Mouse (Mus musculus) mature B cell (primary cell): ENCODE data around the gene Pirt.

Experiments
- in situ Hi-C: fragments of 300-500 bp; cut with MboI; formaldehyde crosslinking; loops from 2 replicates; pipeline ENCODE4 v1.14.3; 2019

Gene Pirt

DNA sequence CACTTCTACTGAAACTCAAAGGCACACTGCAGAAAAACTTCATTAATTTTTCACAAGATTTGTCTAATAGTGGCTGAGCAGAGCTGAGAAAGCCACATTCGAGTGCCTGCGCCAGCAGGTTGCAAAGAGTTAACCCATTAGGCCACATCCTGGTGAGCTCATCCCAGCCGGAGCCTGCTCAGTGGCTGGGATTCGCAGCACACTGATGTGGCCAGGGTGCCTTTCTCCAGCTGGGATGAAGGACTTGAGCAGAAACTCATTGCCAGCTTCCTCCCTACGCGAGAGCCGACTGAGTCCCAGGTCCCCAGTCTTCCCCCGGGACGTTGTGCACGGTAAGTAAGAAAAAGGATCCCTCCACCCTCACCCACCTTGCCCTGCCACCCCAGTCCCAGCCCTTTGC, at the start of gene Pirt:
TSS of gene Pirt (plus strand) at position 171 of the 400 bp plus-strand sequence.
- in situ Hi-C loops, result no loop called here

DNA sequence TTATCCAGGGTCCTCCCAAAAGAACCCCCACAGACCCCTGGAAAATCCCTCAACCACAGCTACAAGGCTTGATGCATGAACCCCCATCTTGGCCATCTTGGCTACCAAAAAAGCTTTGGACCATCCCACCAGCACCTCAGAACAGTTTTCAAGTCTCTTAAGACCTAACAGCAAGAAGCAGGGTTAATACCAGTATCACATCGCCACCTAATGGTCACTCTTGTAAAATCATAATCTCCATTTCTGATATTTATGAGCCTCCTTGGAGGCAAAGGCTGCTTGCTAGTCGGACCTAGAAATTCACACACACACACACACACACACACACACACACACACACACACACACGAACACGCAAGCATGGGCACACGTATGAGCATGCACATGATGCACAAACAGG, 40.1 kb upstream of the Pirt start:
- in situ Hi-C loops, result no loop called here

GRCm38 (mm10) chr11:66872773-66873470, 38.9 kb upstream of the Pirt start:
- in situ Hi-C loops, result no loop called here

DNA sequence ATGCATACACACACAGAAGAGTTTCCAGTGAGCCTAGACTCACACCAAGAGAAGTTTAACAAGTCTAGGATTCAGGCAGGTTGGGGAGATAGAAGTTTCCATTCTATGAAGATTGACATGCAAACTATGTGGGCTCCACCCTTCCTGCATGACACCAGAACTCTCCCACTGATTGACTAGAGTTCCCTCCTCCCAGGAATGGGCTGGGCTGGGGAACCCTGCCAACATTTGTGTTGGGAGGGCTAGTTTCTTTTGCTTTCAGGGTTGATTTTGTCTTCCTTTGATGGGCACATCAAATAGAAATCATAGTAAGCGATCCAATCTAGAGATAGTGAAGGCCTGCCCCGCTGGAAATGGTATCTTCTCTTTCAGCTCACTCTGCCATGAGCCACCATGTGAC, 30.5 kb upstream of the Pirt start:
- in situ Hi-C loops, result no loop called here

- in situ Hi-C loops, result no loop called here
These were observed 29.3 kb upstream of the Pirt start for GRCm38 (mm10) chr11:66882224-66883040.

- in situ Hi-C loops, result no loop called here
These were observed 19.2 kb upstream of the Pirt start for GRCm38 (mm10) chr11:66892536-66892935.

GRCm38 (mm10) chr11:66898747-66899146, 13.0 kb upstream of the Pirt start:
- in situ Hi-C loops, result no loop called here

DNA sequence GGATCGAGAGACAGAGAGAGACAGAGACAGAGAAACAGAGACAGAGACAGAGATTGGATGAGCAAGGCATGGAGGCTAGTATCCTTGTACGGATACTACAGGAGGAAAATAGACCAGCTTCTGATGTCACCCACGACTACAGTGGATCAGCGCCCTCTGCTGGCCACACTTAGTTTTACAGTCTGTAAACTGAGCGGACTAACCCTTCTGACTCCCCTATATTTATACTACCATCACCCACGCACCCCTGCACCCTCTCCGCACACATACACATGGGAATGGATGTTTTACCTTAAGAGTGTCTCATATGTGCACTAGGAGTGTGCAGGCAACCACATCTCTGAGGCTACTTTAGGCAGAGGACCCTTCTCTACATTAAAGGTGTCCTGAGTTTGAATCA, 12.4 kb upstream of the Pirt start:
- in situ Hi-C loops, result no loop called here

GRCm38 (mm10) chr11:66902801-66903200, 9.0 kb upstream of the Pirt start:
- in situ Hi-C loops, result no loop called here

DNA sequence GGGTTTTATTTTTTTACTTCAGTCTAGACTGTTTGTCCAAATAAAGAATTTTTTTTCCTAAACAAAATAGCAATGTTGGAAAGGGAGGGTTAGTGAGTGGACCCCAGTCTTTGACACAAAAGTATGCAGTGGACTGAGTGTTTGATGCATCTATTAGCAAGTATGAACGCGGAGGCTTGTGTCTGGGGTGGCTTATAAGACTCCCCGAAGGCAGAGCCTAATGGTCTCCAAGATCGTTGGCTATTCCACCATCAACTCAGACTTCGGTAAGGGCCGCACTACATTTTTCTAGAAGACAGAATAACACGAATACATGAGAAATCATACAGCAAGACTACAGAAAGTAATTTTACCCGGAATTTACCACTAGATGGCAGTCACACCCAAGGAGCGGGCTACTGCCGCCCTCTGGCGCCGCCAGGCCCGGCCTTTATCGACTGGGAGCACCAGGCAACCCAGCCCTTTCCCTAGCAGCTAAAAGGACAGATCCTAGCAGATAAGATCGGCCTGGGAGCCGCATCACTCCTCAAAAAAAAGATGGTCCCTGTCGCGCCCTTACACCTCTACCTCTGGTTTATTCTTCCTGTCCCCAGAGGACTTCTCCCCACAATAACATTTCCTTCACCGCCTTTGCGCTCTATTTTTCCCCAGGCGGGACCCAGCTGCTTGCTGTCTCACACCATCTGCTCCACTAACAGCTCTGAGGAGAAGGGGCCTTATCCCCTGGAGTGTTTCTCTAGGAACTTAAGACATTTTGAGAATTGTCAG, 6.0 kb upstream of the Pirt start:
- in situ Hi-C loops, result no loop called here

DNA sequence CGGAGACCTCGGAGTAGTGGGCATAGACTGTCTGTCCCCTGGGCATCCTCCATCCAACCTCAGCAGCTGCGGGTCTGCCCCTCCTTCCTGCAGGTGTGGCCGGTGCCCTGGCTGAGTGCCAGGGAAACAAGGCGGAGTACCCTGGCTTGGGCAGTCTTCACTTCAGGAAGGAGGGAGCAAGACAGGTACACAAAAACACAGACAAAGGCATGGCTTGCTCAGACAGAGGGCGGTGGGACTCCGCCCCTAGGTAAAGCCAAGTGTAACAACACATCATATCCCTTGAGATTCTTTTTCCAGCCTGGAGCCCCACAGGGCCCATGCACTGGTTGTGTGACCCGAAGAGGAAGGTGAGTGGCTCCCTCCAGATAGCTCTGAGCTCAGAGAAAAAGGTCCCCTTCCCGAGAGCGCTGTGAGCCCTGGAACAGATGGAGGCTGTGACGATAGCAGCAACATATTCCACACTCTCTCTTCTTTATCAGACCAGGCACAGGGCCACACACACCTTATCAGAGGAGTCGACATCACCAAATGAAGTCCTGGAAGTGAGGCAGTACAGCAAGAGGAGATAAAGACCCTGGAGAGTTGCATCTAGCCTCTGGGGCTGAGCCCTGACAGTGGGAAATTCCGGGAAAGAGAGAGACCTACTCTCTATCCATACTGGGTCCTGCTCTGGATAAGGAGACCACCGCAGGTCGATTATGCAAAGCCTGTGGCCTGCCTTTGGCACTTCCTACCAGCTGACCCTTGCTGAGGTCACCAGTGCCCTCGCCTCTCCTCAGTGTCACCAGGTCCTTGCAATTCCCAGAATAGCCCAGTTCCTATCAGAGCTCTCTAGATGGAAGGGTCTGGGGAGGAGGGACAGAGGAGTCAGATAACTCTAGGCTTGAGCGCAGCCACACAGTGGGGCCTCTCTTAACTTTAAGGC, 1.0 kb downstream of the Pirt start:
- in situ Hi-C loops, result no loop called here

GRCm38 (mm10) chr11:66914249-66914648, 2.5 kb downstream of the Pirt start:
- in situ Hi-C loops, result no loop called here

DNA sequence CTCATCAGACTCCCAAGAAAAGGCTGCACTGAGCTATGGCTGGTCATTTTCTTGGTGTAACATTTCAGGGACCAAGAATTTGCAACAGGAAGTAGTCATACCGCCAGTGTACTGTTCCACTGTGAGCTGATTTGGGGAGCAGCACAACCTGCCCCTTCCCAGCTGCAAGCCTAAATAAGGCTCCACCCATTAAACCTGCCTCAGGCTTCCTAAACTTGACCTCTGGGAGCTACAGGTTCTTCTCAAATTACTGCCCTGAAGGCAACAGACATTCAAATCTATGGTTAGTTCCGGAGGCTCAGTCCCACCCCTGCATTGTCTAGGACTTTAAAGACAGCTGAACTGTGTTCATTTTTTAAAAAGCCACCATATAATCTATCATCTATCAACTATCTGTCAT, 8.2 kb downstream of the Pirt start:
- in situ Hi-C loops, result no loop called here

DNA sequence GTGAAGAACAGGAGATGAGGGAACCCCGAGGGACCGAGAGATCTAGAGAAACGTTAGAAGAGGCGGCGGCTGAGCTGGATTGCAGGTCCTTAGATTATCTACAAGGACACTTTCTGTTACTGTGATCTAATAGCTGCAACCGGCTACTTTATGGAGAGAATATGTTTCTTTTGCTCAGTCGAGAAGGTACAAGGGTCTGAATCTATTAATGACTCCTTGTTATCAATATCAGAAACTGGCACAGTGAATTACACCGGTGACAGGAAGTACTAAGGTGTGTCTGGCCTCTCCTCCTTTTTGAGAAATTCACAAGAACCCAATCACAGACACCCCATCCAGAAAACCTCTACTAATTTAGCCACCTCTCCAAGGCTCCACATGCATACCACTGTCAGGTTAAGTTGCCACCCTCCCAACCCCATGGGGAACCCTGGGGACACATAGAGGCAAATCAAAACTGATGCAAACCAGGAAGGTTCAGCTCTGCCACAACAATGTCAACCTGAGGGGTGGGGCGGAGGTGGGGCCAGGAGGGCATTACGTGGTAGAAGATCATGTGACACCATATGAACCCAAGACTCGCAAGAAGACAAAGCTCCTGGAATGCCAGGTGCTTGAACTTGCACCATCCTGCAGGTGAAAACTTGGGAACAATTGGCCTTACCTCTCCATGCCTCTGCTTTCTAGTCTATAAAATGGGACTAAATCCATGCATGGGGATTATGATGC, 12.5 kb downstream of the Pirt start:
- in situ Hi-C loops, result no loop called here

- in situ Hi-C loops, result no loop called here
These were observed 16.5 kb downstream of the Pirt start for GRCm38 (mm10) chr11:66928311-66928710.

DNA sequence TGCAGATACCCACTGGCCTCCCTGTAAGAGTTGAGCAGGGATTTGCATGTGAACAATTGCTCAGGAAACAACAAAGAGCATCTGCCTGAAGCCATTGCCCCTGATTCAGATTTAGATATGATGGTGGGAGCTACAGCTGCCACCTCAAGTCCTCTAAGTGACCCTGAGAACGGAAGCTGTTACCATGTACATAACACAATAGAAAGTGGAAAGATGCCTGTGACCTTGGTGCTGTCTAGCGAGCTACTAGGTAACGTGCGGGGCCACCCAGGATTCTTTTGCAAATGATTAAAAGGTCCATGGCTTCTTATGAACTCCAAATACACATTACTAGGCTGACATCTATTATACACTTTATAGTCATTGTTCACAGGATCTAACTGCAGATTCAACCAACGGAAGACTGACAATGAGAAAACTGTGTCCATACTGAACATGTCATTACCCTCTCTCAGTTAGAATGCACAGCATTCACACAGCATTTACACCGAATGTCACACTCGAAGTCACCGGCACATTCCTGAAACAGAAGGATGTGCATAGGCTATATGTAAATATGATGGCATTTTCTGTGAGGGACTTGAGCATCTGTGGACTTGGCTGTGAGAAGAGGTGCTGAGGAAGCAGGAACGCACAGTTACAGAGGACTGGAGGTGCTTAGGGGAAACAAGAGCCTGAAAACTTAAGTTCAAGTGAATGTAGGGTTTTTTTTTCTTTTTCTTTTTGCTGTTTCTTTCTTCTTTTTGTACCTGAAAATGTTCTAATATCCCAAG, 21.2 kb downstream of the Pirt start:
- in situ Hi-C loops, result no loop called here

GRCm38 (mm10) chr11:66934428-66935173, 22.8 kb downstream of the Pirt start:
- in situ Hi-C loops, result no loop called here

- in situ Hi-C loops, result no loop called here
These were observed 30.2 kb downstream of the Pirt start for GRCm38 (mm10) chr11:66942011-66942410.

- in situ Hi-C loops, result no loop called here
These were observed 33.5 kb downstream of the Pirt start for GRCm38 (mm10) chr11:66945224-66945767.
